Mouse (Mus musculus) bone marrow, adult 2 months (tissue): Measurements from ENCODE around the gene Fbxw10. TPM values are rescaled to one million over a fixed set of nuclear protein-coding genes. Genes with fewer than 3 reads are reported as not detected.
A peak's percentile ranks its signal among the peaks of the same experiment; 100 is the strongest.

ENCODE experiments used
- H3K27ac ChIP-seq: fragments of 200-500 bp; 2 replicates; pipeline ENCODE4 v1.5.1; 2012; ENCODE audit warnings: low read depth, mild to moderate bottlenecking, control low read depth, inconsistent platforms, low read length; ENCODE audit not compliant: control insufficient read depth, poor library complexity, insufficient read depth
- H3K4me1 ChIP-seq: fragments of 200-500 bp; 2 replicates; pipeline ENCODE4 v1.6.1; 2011; ENCODE audit warnings: low read length; ENCODE audit not compliant: control insufficient read depth, insufficient read depth
- H3K4me3 ChIP-seq: fragments of 200-500 bp; replicated peaks from 2 replicates; pipeline ENCODE3; 2011; ENCODE audit warnings: mild to moderate bottlenecking, low read depth, low read length, control low read depth; ENCODE audit not compliant: control insufficient read depth
- CTCF ChIP-seq: fragments of 200-500 bp; IDR thresholded peaks from 2 replicates; pipeline ENCODE4 v1.5.1; 2011; ENCODE audit warnings: low read length, control low read depth; ENCODE audit not compliant: control insufficient read depth, insufficient read depth
- POLR2A ChIP-seq: fragments of 200-500 bp; IDR thresholded peaks from 2 replicates; pipeline ENCODE4 v1.6.1; 2011; ENCODE audit warnings: low read depth, mild to moderate bottlenecking, control low read depth, low read length, borderline replicate concordance; ENCODE audit not compliant: control insufficient read depth
- WGBS: fragments of 180-500 bp; shearing (Covaris S2); methylation state at CpG from one replicate; pipeline ENCODE4 v1.1.7; 2018; 5-methylcytosine and 5-hydroxymethylcytosine counted together
- polyA plus RNA-seq: library from polyadenylated mRNA; stranded (reverse); fragments of >200 nt; gene quantifications from 2 replicates; pipeline ENCODE4 v1.2.4, GENCODE M21; 2011; ENCODE audit warnings: low replicate concordance; ENCODE audit not compliant: missing spikeins, insufficient read depth, insufficient read length

Gene Fbxw10
- polyA plus RNA-seq, 1 experiment: 2.5 TPM

- no peaks in the 10 kb centered on the region for H3K4me1 ChIP-seq
- no peak overlapping the region for H3K4me3 ChIP-seq
- 30% methylated on average over 6 of the region's 6 CpGs for WGBS
- H3K27ac ChIP-seq: no peak overlapping the region
- TF ChIP-seq CTCF (no peak), POLR2A (no peak)
Measured at GRCm38 (mm10) chr11:62903871-62904495, 57.1 kb downstream of the Fbxw10 start.

GRCm38 (mm10) chr11:62909720-62910306 is 62.9 kb downstream of the Fbxw10 start:
- Histone ChIP-seq H3K4me3 (no peak overlapping the region), H3K27ac (no peak overlapping the region), H3K4me1 (no peaks in the 10 kb centered on the region; the same call in 1 of the 2 replicates)
- TF ChIP-seq CTCF (no peak), POLR2A (no peak)
- WGBS: 48% methylated on average over 3 of the region's 3 CpGs

GRCm38 (mm10) chr11:62911362-62911761 is 64.5 kb downstream of the Fbxw10 start:
- no peak for TF ChIP-seq CTCF
- no peak for TF ChIP-seq POLR2A
- Histone ChIP-seq H3K4me1 (no peaks in the 10 kb centered on the region; the same call in 1 of the 2 replicates), H3K4me3 (no peak overlapping the region), H3K27ac (no peak overlapping the region; the same call in 1 of the 2 replicates)
- WGBS: 65% methylated on average over 8 of the region's 8 CpGs

DNA sequence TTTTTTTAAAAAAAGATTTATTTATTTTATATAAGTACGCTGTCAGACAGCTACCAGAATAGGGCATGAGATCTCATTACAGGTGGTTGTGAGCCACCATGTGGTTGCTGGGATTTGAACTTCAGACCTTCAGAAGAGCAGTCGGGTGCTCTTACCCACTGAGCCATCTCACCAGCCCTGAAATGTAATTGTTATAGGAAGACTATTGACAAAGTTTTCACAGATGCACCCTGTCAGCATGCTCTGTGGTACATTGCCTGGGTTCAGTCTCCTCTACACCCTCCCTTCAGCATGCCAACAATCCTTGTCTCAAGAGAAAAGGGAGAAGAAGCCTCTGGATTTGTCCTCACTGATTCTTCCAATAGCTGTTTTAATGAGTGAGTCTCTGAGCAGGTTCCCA is 66.3 kb downstream of the Fbxw10 start:
- Histone ChIP-seq H3K27ac (no peak overlapping the region), H3K4me1 (no peaks in the 10 kb centered on the region; the same call in 1 of the 2 replicates), H3K4me3 (no peak overlapping the region)
- TF ChIP-seq CTCF: no peak
- TF ChIP-seq POLR2A: no peak
- 80% methylated on average over 2 of the region's 2 CpGs for WGBS

DNA sequence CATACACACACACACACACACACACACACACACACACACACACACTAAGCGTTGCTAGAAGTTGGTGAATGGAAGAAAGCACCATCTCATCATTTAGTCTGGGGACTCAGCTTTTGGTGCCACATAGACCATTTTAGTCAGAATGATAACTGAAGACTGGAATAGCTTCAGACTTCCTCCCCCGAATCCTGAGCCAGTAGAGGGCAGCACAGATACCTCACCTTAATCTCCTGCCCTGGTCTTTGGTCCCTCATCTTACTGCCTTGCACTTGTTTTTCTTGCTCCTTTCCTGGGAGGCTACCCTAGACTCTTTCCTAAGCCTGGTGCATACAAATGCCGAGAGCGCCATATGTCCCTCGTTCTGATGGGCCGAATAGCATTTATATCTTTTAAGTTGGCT is 67.7 kb downstream of the Fbxw10 start:
- H3K27ac ChIP-seq: no peak overlapping the region
- no peaks in the 10 kb centered on the region; the same call in 1 of the 2 replicates for H3K4me1 ChIP-seq
- TF ChIP-seq POLR2A (no peak), CTCF (0 out of 2 replicates have a peak, but pooled peaks have one; percentile 31)
- H3K4me3 ChIP-seq: no peak overlapping the region
- 60% methylated on average over 6 of the region's 6 CpGs for WGBS

GRCm38 (mm10) chr11:62915486-62915885 is 68.6 kb downstream of the Fbxw10 start:
- WGBS: 12% methylated on average over 2 of the region's 2 CpGs

DNA sequence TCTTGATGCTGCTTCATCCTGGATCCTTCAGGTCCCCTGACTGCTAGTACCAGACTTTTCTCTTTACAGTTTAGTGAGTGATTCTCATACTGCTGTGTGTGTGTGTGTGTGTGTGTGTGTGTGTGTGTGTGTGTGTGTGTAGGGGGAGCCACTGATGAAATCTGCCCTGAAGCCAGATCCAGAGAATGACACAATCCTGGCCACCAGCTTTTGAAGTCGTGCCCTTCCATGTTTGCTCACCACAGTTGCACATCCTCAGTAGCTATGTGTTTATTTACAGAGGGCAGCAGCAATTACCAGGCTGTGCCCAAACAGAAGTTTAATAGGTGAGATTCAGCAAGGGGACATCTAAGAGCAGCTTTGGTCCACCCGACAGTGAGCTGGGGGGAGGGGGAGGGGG is 69.9 kb downstream of the Fbxw10 start:
- no peak overlapping the region for H3K27ac ChIP-seq
- 18% methylated on average over 2 of the region's 2 CpGs for WGBS
- no peak overlapping the region for H3K4me3 ChIP-seq
- TF ChIP-seq POLR2A (no peak), CTCF (no peak)
- no peaks in the 10 kb centered on the region; the same call in none of the 2 replicates for H3K4me1 ChIP-seq

More at GRCm38 (mm10) chr11:62915486-62915885, 68.6 kb downstream of the Fbxw10 start:
- no peak overlapping the region for H3K27ac ChIP-seq
- H3K4me1 ChIP-seq: no peaks in the 10 kb centered on the region; the same call in 1 of the 2 replicates
- no peak overlapping the region for H3K4me3 ChIP-seq
- TF ChIP-seq CTCF (no peak), POLR2A (no peak)

DNA sequence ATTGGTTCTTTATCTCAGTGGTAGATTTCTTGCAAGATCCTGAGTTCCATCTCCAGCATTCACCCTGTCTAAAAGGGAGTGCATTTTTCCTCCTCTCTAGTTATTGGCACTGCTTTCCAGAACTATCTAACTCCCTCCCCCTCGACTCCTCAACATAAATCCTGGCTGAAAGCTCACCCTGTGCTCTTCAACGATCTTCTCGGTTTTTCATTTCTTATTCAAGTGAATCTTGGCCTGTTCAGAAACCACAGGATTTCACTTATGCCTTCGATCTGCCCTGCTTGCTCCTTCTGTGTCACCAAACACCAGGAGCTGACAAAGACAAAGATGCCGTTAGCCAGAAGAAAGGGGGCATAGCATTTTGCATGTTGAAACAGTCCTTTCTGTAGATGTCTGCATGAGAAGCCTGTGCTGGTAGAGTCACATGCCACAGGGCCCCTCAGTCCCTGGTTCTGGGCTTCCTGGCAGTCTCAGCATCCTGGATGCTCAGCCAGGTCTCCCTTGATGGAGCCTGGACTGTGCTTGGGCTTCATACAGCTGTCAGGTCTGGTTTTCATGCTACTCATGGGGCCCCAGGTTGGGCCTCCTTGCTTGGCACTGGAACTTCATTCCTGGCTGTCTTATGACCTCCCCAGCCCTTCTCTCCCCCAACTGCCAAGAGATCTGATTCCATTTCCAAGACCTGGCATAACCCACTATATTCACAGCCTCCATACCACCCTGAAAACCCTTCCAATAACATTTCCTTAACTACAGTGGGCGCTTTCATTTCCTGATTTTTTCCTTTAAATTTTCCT is 73.3 kb downstream of the Fbxw10 start:
- no peak overlapping the region for H3K27ac ChIP-seq
- no peaks in the 10 kb centered on the region; the same call in 1 of the 2 replicates for H3K4me1 ChIP-seq
- no peak overlapping the region for H3K4me3 ChIP-seq
- TF ChIP-seq POLR2A: no peak
- no peak for TF ChIP-seq CTCF
- WGBS: 68% methylated on average over 6 of the region's 6 CpGs
